Mouse (Mus musculus) ovary, postnatal 36 days (tissue): ENCODE data around the gene Gm17018.
"Not testable (repeated sequence)": the region's sequence is repeated elsewhere in the genome, so short reads cannot be mapped to it uniquely, and the experiment has no call there.

ENCODE experiments used
- DNase-seq: peaks from one replicate; pipeline ENCODE4 v3.0.0; 2022; ENCODE audit warnings: low spot score, mixed read lengths

Gm17018 gene

GRCm38 (mm10) chr19:45560153-45560890 is at the start of gene Gm17018, which contains the start of gene Poll:
Gm17018 (plus strand) TSS chr19:45560615.
Poll (minus strand) TSS chr19:45560531.
- DNase-seq: peak; percentile 82

GRCm38 (mm10) chr19:45510680-45511079 is 49.7 kb upstream of the Gm17018 start:
- DNase-seq: no peak

- DNase-seq: no peak
These were observed 49.0 kb upstream of the Gm17018 start for GRCm38 (mm10) chr19:45511406-45511805.

- DNase-seq: no peak
These were observed 45.1 kb upstream of the Gm17018 start for GRCm38 (mm10) chr19:45515341-45515740.

- DNase-seq: no peak
These were observed 44.2 kb upstream of the Gm17018 start for GRCm38 (mm10) chr19:45516264-45516663.

- no peak for DNase-seq
These were observed 33.0 kb upstream of the Gm17018 start for GRCm38 (mm10) chr19:45527382-45527781.

- no peak for DNase-seq
These were observed 32.4 kb upstream of the Gm17018 start for GRCm38 (mm10) chr19:45527931-45528534.

GRCm38 (mm10) chr19:45529294-45529693 is 31.1 kb upstream of the Gm17018 start:
- DNase-seq: no peak

- DNase-seq: no peak
These were observed 30.0 kb upstream of the Gm17018 start for GRCm38 (mm10) chr19:45530200-45530995.

- no peak for DNase-seq
These were observed 28.9 kb upstream of the Gm17018 start for GRCm38 (mm10) chr19:45531554-45531953.

- DNase-seq: no peak
These were observed 26.8 kb upstream of the Gm17018 start for GRCm38 (mm10) chr19:45533617-45534016.

- DNase-seq: no peak
These were observed 25.1 kb upstream of the Gm17018 start for GRCm38 (mm10) chr19:45535214-45535735.

GRCm38 (mm10) chr19:45535929-45536328 is 24.5 kb upstream of the Gm17018 start:
- DNase-seq: no peak

- DNase-seq: peak; percentile 47
These were observed 22.9 kb upstream of the Gm17018 start for GRCm38 (mm10) chr19:45537505-45537904.

GRCm38 (mm10) chr19:45540657-45541408 is 19.6 kb upstream of the Gm17018 start:
- no peak for DNase-seq

- DNase-seq: peak; percentile 64
These were observed 18.9 kb upstream of the Gm17018 start for GRCm38 (mm10) chr19:45541409-45542041.

- DNase-seq: no peak
These were observed 18.4 kb upstream of the Gm17018 start for GRCm38 (mm10) chr19:45542061-45542460.

GRCm38 (mm10) chr19:45544152-45544924 is 16.1 kb upstream of the Gm17018 start:
- DNase-seq: peak; percentile 53

GRCm38 (mm10) chr19:45544925-45545321 is 15.5 kb upstream of the Gm17018 start:
- DNase-seq: peak; percentile 87

GRCm38 (mm10) chr19:45548196-45548595 is 12.2 kb upstream of the Gm17018 start:
- not testable (repeated sequence) for DNase-seq
